Mouse (Mus musculus) limb, embryonic 12.5 days (tissue): ENCODE measurements around the gene Pdpk1. TPM values are rescaled to one million over a fixed set of nuclear protein-coding genes. Genes with fewer than 3 reads are reported as not detected.

Source experiments
- ATAC-seq: fragments of 200-750 bp; cut with Nextera tagmentation; 2 replicates; pipeline ENCODE4 v1.8.0; 2017; ENCODE audit warnings: low read depth, moderate TSS enrichment; ENCODE audit not compliant: insufficient number of reproducible peaks, insufficient read depth, low FRiP score, low TSS enrichment
- H3K27ac ChIP-seq: fragments of 300-500 bp; sonication (generic); 2 replicates; pipeline ENCODE4 v1.5.1; 2016; ENCODE audit warnings: mild to moderate bottlenecking, moderate library complexity
- H3K27me3 ChIP-seq: fragments of 300-500 bp; sonication (generic); 2 replicates; pipeline ENCODE4 v1.6.1; 2016; ENCODE audit warnings: mild to moderate bottlenecking, moderate library complexity
- H3K36me3 ChIP-seq: fragments of 300-500 bp; sonication (generic); 2 replicates; pipeline ENCODE4 v1.6.1; 2016; ENCODE audit warnings: mild to moderate bottlenecking, moderate library complexity
- H3K4me1 ChIP-seq: fragments of 300-500 bp; sonication (generic); replicated peaks from 2 replicates; pipeline ENCODE4 v1.6.1; 2016
- H3K4me2 ChIP-seq: fragments of 300-500 bp; sonication (generic); 2 replicates; pipeline ENCODE4 v1.6.1; 2016; ENCODE audit warnings: mild to moderate bottlenecking, moderate library complexity
- H3K4me3 ChIP-seq: fragments of 300-500 bp; sonication (generic); replicated peaks from 2 replicates; pipeline ENCODE4 v1.5.1; 2016; ENCODE audit warnings: mild to moderate bottlenecking
- H3K9ac ChIP-seq: fragments of 300-500 bp; sonication (generic); replicated peaks from 2 replicates; pipeline ENCODE4 v1.6.1; 2016; ENCODE audit warnings: mild to moderate bottlenecking, moderate library complexity
- H3K9me3 ChIP-seq: fragments of 300-500 bp; sonication (generic); 2 replicates; pipeline ENCODE4 v1.6.1; 2016; ENCODE audit warnings: mild to moderate bottlenecking, moderate library complexity
- WGBS: fragments of 180-500 bp; shearing (Covaris S2); methylation state at CpG from one replicate; pipeline ENCODE4 v1.1.7; 2016; 5-methylcytosine and 5-hydroxymethylcytosine counted together
- polyA plus RNA-seq: library from polyadenylated mRNA; unstranded; fragments of >200 nt; fragmentation: Nextera tagmentation; extraction: Ambion mirVana; gene quantifications from 2 replicates; pipeline ENCODE4 v1.2.1, GENCODE M21; 2016

The Pdpk1 gene
- polyA plus RNA-seq, 1 experiment from 2014 or later: 38.5 TPM

DNA sequence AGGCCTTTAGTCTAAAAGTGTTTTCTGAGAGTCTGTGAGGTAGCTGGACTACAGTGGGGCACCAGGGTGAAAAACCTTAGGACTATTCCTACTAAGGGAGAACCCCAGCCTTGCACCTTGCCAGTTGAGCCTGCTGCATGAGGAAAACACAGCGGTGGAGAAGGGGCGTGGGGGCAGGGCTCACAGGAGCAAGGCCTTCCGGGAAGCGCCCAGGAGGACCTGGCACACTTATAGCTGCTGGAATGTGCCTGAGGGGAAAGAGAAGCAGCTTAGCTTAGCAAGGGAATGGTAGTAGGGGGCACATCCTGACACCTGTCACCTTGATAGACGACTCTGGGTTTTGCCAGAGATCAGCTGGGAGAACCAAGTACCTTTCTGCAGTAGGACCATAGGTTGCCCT is 10.7 kb upstream of the Pdpk1 start:
- ATAC-seq: no peak
- H3K27ac ChIP-seq: no peak overlapping the region
- H3K27me3 ChIP-seq: no peaks in the 10 kb centered on the region
- 75% methylated on average over 5 of the region's 5 CpGs for WGBS
- no peaks in the 10 kb centered on the region for H3K9me3 ChIP-seq
- no peak overlapping the region for H3K4me2 ChIP-seq
- peaks cover 8% of the 10 kb centered on the region for H3K4me1 ChIP-seq
- H3K36me3 ChIP-seq: peaks cover 35% of the 10 kb centered on the region
- H3K4me3 ChIP-seq: no peak overlapping the region
- H3K9ac ChIP-seq: no peak overlapping the region

DNA sequence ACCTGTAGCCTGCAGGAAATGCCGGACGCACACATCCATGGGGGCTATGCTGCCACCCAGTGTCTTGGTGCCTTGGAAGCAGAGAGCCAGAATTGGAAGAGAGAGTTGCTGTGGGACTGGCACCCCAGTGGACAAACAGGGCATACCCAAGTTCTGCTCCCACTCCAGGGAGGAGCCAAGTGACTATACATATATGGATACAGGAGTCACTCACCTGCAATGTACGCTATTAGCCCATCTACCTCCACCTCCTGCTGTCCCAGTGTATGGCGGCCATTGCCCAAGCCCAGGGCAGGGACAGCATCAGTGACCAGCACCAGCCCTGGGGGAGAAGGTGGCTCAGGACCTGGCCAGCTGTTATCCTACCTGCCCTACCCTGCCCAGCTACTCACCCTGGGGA is 6.8 kb upstream of the Pdpk1 start:
- H3K36me3 ChIP-seq: peaks cover 35% of the 10 kb centered on the region
- no peak overlapping the region for H3K4me3 ChIP-seq
- no peak overlapping the region for H3K27ac ChIP-seq
- ATAC-seq: no peak
- H3K9me3 ChIP-seq: no peaks in the 10 kb centered on the region
- no peak overlapping the region for H3K4me2 ChIP-seq
- H3K27me3 ChIP-seq: no peaks in the 10 kb centered on the region
- H3K4me1 ChIP-seq: peaks cover 3% of the 10 kb centered on the region
- 94% methylated on average over 4 of the region's 4 CpGs for WGBS
- no peak overlapping the region for H3K9ac ChIP-seq

- WGBS: 92% methylated on average over 6 of the region's 6 CpGs
- H3K36me3 ChIP-seq: peaks cover 35% of the 10 kb centered on the region
- H3K9me3 ChIP-seq: no peaks in the 10 kb centered on the region
- H3K4me1 ChIP-seq: peaks cover 5% of the 10 kb centered on the region
- no peak overlapping the region for H3K4me2 ChIP-seq
- ATAC-seq: no peak
- no peak overlapping the region for H3K4me3 ChIP-seq
- no peak overlapping the region for H3K27ac ChIP-seq
- no peak overlapping the region for H3K9ac ChIP-seq
- H3K27me3 ChIP-seq: no peaks in the 10 kb centered on the region
Observed at GRCm38 (mm10) chr17:24157121-24157520, 6.4 kb upstream of the Pdpk1 start.

DNA sequence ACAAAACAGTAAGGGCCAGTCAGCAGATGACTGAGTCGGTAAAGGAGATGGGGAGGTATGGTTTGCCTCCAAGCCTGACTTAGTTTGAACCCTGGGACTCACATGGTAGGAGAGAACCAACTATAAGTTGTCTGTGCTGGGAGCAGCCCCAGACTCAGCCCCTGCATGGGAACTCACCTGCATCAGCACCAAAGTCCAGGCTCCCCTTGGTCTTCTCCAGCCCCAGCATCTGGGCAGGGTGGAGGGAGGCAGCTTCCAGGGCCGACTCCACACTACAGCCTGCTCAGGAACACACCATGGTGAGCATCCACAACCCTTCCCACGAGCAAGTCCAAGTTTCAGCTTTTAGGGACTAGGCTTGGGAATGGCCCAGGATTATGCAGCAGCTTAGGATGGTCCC is 5.7 kb upstream of the Pdpk1 start:
- WGBS: 83% methylated on average over 3 of the region's 3 CpGs

GRCm38 (mm10) chr17:24155742-24156141 is 5.0 kb upstream of the Pdpk1 start:
- WGBS: 90% methylated on average over 9 of the region's 9 CpGs
- no peak overlapping the region for H3K27ac ChIP-seq
- peaks cover 11% of the 10 kb centered on the region for H3K4me1 ChIP-seq
- peaks cover 35% of the 10 kb centered on the region for H3K36me3 ChIP-seq
- no peak for ATAC-seq
- no peaks in the 10 kb centered on the region for H3K9me3 ChIP-seq
- no peaks in the 10 kb centered on the region for H3K27me3 ChIP-seq
- H3K9ac ChIP-seq: no peak overlapping the region
- no peak overlapping the region for H3K4me2 ChIP-seq
- H3K4me3 ChIP-seq: no peak overlapping the region

More for the DNA sequence above, 5.7 kb upstream of the Pdpk1 start:
- Histone ChIP-seq H3K9me3 (no peaks in the 10 kb centered on the region), H3K4me3 (no peak overlapping the region), H3K4me2 (no peak overlapping the region), H3K27me3 (no peaks in the 10 kb centered on the region), H3K27ac (no peak overlapping the region), H3K9ac (no peak overlapping the region), H3K4me1 (peaks cover 9% of the 10 kb centered on the region), H3K36me3 (peaks cover 35% of the 10 kb centered on the region)
- no peak for ATAC-seq

DNA sequence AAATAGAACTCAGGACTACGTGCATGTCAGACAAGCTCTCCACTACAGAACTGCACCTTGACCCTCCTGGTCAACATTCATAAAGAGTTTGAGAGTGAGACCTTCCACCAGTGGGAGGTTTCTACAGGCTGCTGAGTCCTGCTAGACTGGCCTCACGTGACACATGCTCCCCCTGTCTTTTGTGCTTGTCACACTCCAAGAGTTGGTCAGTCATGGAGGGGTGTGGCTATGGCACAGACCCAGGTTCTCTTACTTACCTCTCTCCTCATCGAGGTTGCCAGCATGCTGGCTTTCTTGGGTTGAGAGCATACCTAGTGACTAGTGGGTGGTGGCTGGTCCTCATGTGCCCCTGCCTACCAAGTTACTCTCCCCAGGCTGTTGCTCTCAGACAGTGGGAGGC is 3.7 kb upstream of the Pdpk1 start:
- H3K4me3 ChIP-seq: no peak overlapping the region
- peaks cover 11% of the 10 kb centered on the region for H3K4me1 ChIP-seq
- no peak overlapping the region for H3K4me2 ChIP-seq
- H3K27me3 ChIP-seq: no peaks in the 10 kb centered on the region
- H3K9me3 ChIP-seq: no peaks in the 10 kb centered on the region
- H3K36me3 ChIP-seq: peaks cover 35% of the 10 kb centered on the region
- ATAC-seq: no peak
- H3K9ac ChIP-seq: no peak overlapping the region
- 83% methylated on average over 3 of the region's 3 CpGs for whole genome bisulfite sequencing
- H3K27ac ChIP-seq: no peak overlapping the region

DNA sequence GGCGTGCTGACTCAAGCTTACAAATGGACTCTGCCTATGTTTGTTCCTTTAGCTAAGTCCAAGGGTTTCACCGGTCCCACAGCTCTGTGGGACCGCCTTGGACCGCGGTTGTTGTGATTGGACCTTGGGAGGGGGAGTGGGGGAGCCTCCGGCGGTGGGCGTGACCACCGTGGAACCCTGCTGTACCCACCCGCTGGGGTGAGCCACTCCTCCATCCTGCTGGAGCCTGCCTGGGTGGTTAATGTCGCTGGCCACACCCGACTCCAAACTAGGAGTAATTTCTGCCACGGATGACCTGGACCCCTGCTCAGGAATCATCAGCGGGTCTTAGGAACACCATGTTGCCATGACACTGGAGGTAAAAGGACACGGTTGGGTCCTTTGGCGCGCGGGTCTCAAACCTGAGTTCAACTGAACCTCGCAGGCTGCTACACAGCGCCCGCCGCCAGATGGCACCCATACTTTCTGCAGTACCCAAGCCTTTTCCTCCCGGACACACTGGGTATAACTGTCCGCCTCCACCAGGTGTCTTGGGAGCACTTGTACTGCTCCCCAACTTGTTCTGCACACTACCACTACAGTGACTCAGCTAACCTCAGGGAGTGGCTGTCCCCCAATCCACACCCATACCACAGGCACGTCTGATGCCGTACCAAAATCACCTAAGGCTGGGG is 1.3 kb upstream of the Pdpk1 start:
- WGBS: 1% methylated on average over 26 of the region's 26 CpGs
- Histone ChIP-seq H3K4me1 (peaks cover 11% of the 10 kb centered on the region), H3K36me3 (peaks cover 21% of the 10 kb centered on the region), H3K9ac (peak overlapping the region; percentile 51), H3K4me2 (peak overlapping the region; percentile 76), H3K27me3 (no peaks in the 10 kb centered on the region), H3K27ac (no peak overlapping the region), H3K4me3 (peak overlapping the region; percentile 42), H3K9me3 (no peaks in the 10 kb centered on the region)
- ATAC-seq: peak; percentile 84

DNA sequence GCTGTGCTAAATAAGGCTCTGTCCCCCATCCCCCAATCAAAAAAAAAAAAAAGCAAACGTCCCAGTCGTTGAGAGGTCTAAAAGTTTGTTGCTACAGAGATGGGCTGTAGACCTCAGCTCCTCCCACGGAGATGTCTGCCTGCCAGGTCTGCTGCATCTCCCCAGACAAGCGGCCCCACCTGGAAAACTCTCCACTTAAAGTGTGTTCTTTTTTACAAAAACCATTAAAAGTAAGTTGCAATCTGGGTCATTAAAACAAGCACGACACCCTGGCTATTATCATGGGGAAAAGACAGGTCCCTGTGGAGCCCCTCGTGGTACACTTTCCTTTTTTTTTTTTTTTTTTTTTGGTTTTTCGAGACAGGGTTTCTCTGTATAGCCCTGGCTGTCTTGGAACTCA is 658 bp upstream of the Pdpk1 start:
- peaks cover 11% of the 10 kb centered on the region for H3K4me1 ChIP-seq
- H3K27me3 ChIP-seq: no peaks in the 10 kb centered on the region
- H3K36me3 ChIP-seq: peaks cover 17% of the 10 kb centered on the region; the same call in 1 of the 2 replicates
- no peak overlapping the region for H3K27ac ChIP-seq
- H3K4me3 ChIP-seq: peak overlapping the region; percentile 42
- ATAC-seq: no peak
- no peaks in the 10 kb centered on the region for H3K9me3 ChIP-seq
- WGBS: 10% methylated on average over 7 of the region's 7 CpGs
- peak overlapping the region; percentile 27; the same call in 1 of the 2 replicates for H3K9ac ChIP-seq
- peak overlapping the region; percentile 76 for H3K4me2 ChIP-seq

- Histone ChIP-seq H3K4me2 (no peak overlapping the region), H3K36me3 (0 out of 2 replicates have a peak, but pooled peaks cover 4% of the 10 kb centered on the region), H3K4me1 (peaks cover 11% of the 10 kb centered on the region), H3K9me3 (no peaks in the 10 kb centered on the region), H3K27ac (no peak overlapping the region), H3K27me3 (no peaks in the 10 kb centered on the region), H3K9ac (no peak overlapping the region), H3K4me3 (no peak overlapping the region)
- 88% methylated on average over 7 of the region's 7 CpGs for WGBS
- no peak for ATAC-seq
Observed at GRCm38 (mm10) chr17:24149421-24149820, 1.3 kb downstream of the Pdpk1 start.

DNA sequence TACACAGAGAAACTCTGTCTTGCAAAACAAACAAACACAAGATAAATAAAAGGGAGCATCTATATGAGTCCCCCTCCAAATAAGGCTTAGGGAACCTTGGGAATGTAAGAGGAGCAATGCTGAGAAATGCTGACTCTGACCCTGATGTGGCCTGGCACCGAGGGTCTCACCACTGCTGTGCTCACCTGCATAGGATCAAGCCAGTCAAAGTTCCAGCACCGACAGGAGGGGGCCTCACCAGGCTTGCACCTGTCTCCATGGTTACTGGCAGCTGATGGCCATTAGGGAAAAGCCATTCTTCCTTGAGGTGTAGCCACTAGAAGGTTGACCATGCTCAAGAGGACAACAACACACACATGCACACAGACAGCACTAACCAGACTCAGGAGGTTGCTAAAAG is 7.8 kb downstream of the Pdpk1 start:
- Histone ChIP-seq H3K9ac (no peak overlapping the region), H3K36me3 (no peaks in the 10 kb centered on the region), H3K4me1 (peaks cover 11% of the 10 kb centered on the region), H3K4me3 (no peak overlapping the region), H3K9me3 (no peaks in the 10 kb centered on the region), H3K4me2 (no peak overlapping the region), H3K27ac (no peak overlapping the region), H3K27me3 (no peaks in the 10 kb centered on the region)
- ATAC-seq: no peak
- 40% methylated on average over 2 of the region's 2 CpGs for WGBS

- Histone ChIP-seq H3K36me3 (no peaks in the 10 kb centered on the region), H3K9me3 (no peaks in the 10 kb centered on the region), H3K27ac (peak overlapping the region; percentile 86), H3K4me1 (peaks cover 11% of the 10 kb centered on the region), H3K9ac (peak overlapping the region; percentile 94), H3K27me3 (no peaks in the 10 kb centered on the region), H3K4me2 (peak overlapping the region; percentile 87), H3K4me3 (peak overlapping the region; percentile 98)
- ATAC-seq: peak; percentile 95
- 2% methylated on average over 57 of the region's 57 CpGs for WGBS
Observed at GRCm38 (mm10) chr17:24141425-24141920, 9.3 kb downstream of the Pdpk1 start.
